Mouse (Mus musculus): ENCODE measurements around the gene Nup214. TPM values are rescaled to one million over a fixed set of nuclear protein-coding genes. Genes with fewer than 3 reads are reported as not detected.

Nup214 gene
- polyA plus RNA-seq, 1 experiment from 2014 or later: 54.1 TPM

DNA sequence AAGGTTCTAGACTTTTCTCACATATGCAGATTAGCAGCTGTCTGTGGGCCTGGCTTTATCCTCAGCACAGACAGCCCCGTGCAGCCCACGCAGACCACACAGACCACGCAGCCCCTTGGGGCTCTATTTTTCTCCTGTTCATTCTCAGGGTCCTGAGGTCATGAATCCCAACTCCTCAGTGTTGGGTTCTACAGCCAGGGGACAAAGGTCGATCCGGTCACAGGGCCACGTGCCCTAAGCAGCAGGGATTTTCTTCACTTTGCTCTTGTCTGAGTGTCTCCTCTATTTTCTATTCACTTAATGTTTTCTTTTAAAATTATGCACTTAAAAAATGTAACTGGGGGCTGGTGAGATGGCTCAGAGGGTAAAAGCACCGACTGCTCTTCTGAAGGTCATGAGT lies 101.1 kb downstream of the Nup214 start:
- no peak for ATAC-seq (replicated peaks; ENCODE audit: extremely low read depth, insufficient read depth, low FRiP score)
- no peak overlapping the region for H3K4me3 ChIP-seq (ENCODE audit: low read length)
- WGBS: 65% methylated on average over 7 of the region's 7 CpGs
- peak overlapping the region; percentile 43 for H3K9ac ChIP-seq (ENCODE audit: low read length)
- H3K27ac ChIP-seq (ENCODE audit: low read length): peak overlapping the region; percentile 86
- no peaks in the 10 kb centered on the region for H3K9me3 ChIP-seq (replicated peaks; ENCODE audit: control insufficient read depth, low read length)
- no peak overlapping the region; the same call in 1 of the 2 replicates for H3K4me2 ChIP-seq (ENCODE audit: low read depth, low read length)
- H3K4me1 ChIP-seq (ENCODE audit: control insufficient read depth, insufficient read depth, low read length): peaks cover 43% of the 10 kb centered on the region
- H3K27me3 ChIP-seq (ENCODE audit: control insufficient read depth, insufficient read depth, low read length): no peaks in the 10 kb centered on the region
- H3K36me3 ChIP-seq (ENCODE audit: control insufficient read depth, insufficient read depth): peaks cover 5% of the 10 kb centered on the region; the same call in 1 of the 2 replicates

DNA sequence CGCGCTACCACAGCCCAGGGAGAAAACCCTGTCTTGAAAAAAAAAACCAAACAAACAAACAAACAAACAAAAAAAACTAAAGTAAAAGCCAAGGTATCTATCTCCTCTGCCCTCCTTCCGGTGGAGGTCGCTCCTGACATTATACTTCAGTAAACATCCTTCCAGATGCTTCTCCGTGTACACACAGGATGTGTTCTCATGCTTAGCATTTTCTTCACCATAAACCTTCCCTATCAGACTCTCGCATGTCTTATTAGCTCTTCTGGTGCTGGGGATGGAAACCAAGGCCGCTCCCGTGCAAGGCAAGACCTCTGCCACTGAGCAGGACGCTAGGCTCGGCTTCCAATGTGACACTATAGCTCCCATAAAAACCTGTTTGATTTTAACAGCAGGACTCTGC lies 103.5 kb downstream of the Nup214 start:
- Histone ChIP-seq H3K27ac (ENCODE audit: low read length) (peak overlapping the region; percentile 86), H3K36me3 (ENCODE audit: control insufficient read depth, insufficient read depth) (no peaks in the 10 kb centered on the region), H3K4me3 (ENCODE audit: low read length) (peak overlapping the region; percentile 75), H3K4me1 (ENCODE audit: control insufficient read depth, insufficient read depth, low read length) (peaks cover 46% of the 10 kb centered on the region), H3K9ac (ENCODE audit: low read length) (peak overlapping the region; percentile 58), H3K27me3 (ENCODE audit: control insufficient read depth, insufficient read depth, low read length) (no peaks in the 10 kb centered on the region), H3K4me2 (ENCODE audit: low read depth, low read length) (peak overlapping the region; percentile 99), H3K9me3 (replicated peaks; ENCODE audit: control insufficient read depth, low read length) (no peaks in the 10 kb centered on the region)
- no peak for ATAC-seq (replicated peaks; ENCODE audit: extremely low read depth, insufficient read depth, low FRiP score)
- WGBS: 65% methylated on average over 10 of the region's 10 CpGs

DNA sequence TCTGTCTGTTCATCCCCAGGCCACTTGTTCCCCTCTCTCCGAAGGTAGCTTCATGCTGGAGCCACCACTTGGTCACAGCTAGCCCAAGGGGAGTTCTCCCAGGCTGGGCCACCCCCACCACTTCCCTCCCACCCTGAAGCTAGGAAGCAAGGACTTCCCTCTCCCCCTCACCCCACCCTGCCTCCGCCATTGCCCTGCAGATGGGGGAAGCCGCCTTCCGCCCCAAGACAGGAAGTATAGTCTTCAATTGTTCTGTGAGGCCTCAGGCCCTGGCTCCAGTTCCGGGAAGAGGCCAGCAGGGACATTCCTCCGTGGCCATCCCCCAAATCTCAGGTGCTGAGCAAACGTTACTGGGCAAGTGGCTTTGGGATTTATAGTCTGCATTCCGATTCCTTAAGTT lies 104.3 kb downstream of the Nup214 start:
- ATAC-seq (replicated peaks; ENCODE audit: extremely low read depth, insufficient read depth, low FRiP score): peak; percentile 29
- peak overlapping the region; percentile 75 for H3K4me3 ChIP-seq (ENCODE audit: low read length)
- peak overlapping the region; percentile 86 for H3K27ac ChIP-seq (ENCODE audit: low read length)
- WGBS: 16% methylated on average over 8 of the region's 8 CpGs
- peak overlapping the region; percentile 58 for H3K9ac ChIP-seq (ENCODE audit: low read length)
- H3K9me3 ChIP-seq (replicated peaks; ENCODE audit: control insufficient read depth, low read length): no peaks in the 10 kb centered on the region
- peaks cover 46% of the 10 kb centered on the region for H3K4me1 ChIP-seq (ENCODE audit: control insufficient read depth, insufficient read depth, low read length)
- no peaks in the 10 kb centered on the region for H3K27me3 ChIP-seq (ENCODE audit: control insufficient read depth, insufficient read depth, low read length)
- H3K4me2 ChIP-seq (ENCODE audit: low read depth, low read length): peak overlapping the region; percentile 99
- no peaks in the 10 kb centered on the region for H3K36me3 ChIP-seq (ENCODE audit: control insufficient read depth, insufficient read depth)

DNA sequence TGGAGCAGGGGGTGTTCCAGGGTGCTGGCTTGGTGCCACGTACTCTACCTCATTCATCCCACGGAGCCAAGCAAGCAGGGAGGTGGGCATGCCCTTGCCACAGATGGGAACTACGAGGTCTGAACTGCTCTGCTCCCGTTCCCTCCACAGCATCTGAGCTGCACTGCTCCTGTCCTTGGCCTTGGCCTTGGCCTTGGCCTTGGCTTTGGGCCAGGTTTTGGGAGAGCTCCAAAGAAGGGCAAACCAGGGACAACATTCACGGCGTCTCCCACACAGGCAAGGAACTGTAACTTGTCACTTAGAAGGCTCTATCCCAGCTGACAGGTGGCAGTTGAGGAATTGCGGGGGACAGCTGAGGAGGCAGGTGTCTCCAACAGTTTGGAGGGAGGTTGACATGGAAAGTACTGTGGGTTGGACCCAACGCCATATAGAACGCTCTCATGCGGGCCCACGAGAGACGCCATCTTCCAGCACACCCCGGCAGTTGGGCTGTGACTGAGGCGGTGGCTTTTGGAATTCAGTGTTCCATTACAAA lies 105.0 kb downstream of the Nup214 start:
- 45% methylated on average over 14 of the region's 14 CpGs for WGBS
- H3K4me1 ChIP-seq (ENCODE audit: control insufficient read depth, insufficient read depth, low read length): peaks cover 41% of the 10 kb centered on the region

GRCm38 (mm10) chr2:32080681-32081080 lies 106.4 kb downstream of the Nup214 start:
- ATAC-seq (replicated peaks; ENCODE audit: extremely low read depth, insufficient read depth, low FRiP score): no peak
- Histone ChIP-seq H3K9me3 (replicated peaks; ENCODE audit: control insufficient read depth, low read length) (no peaks in the 10 kb centered on the region), H3K27me3 (ENCODE audit: control insufficient read depth, insufficient read depth, low read length) (no peaks in the 10 kb centered on the region), H3K36me3 (ENCODE audit: control insufficient read depth, insufficient read depth) (no peaks in the 10 kb centered on the region), H3K9ac (ENCODE audit: low read length) (peak overlapping the region; percentile 58), H3K4me2 (ENCODE audit: low read depth, low read length) (peak overlapping the region; percentile 99), H3K4me1 (ENCODE audit: control insufficient read depth, insufficient read depth, low read length) (peaks cover 30% of the 10 kb centered on the region), H3K4me3 (ENCODE audit: low read length) (peak overlapping the region; percentile 75), H3K27ac (ENCODE audit: low read length) (peak overlapping the region; percentile 86)
- 36% methylated on average over 3 of the region's 3 CpGs for WGBS

More for the DNA sequence above, 105.0 kb downstream of the Nup214 start:
- ATAC-seq (replicated peaks; ENCODE audit: extremely low read depth, insufficient read depth, low FRiP score): no peak
- peak overlapping the region; percentile 86 for H3K27ac ChIP-seq (ENCODE audit: low read length)
- H3K9ac ChIP-seq (ENCODE audit: low read length): peak overlapping the region; percentile 58
- H3K27me3 ChIP-seq (ENCODE audit: control insufficient read depth, insufficient read depth, low read length): no peaks in the 10 kb centered on the region
- no peaks in the 10 kb centered on the region for H3K9me3 ChIP-seq (replicated peaks; ENCODE audit: control insufficient read depth, low read length)
- H3K4me2 ChIP-seq (ENCODE audit: low read depth, low read length): peak overlapping the region; percentile 99
- no peaks in the 10 kb centered on the region for H3K36me3 ChIP-seq (ENCODE audit: control insufficient read depth, insufficient read depth)
- H3K4me3 ChIP-seq (ENCODE audit: low read length): peak overlapping the region; percentile 75

GRCm38 (mm10) chr2:32081296-32081929 lies 107.2 kb downstream of the Nup214 start:
- peak overlapping the region; percentile 93 for H3K9ac ChIP-seq (ENCODE audit: low read length)
- peaks cover 30% of the 10 kb centered on the region for H3K4me1 ChIP-seq (ENCODE audit: control insufficient read depth, insufficient read depth, low read length)

DNA sequence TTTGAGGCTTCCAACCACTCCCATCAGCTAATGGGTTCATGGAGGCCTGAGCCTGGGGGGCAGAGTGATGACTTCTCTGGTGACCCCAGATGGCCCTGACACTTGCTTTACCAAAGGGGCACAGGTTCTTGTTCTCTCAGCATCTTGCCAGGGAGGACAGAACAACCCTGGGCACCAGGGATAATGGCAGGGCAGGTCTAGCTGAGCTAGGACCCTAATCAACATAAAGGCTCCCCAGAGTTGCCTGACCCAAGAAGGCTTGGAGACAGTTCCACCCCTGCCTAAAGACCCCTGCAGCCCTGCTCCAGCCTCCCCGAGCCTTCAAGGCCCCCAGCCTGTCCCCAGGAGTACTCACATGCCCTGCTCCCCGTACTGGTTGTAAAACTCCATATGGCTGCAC lies 108.0 kb downstream of the Nup214 start:
- ATAC-seq (replicated peaks; ENCODE audit: extremely low read depth, insufficient read depth, low FRiP score): no peak
- Histone ChIP-seq H3K4me2 (ENCODE audit: low read depth, low read length) (peak overlapping the region; percentile 99), H3K9me3 (replicated peaks; ENCODE audit: control insufficient read depth, low read length) (no peaks in the 10 kb centered on the region), H3K36me3 (ENCODE audit: control insufficient read depth, insufficient read depth) (no peaks in the 10 kb centered on the region), H3K27me3 (ENCODE audit: control insufficient read depth, insufficient read depth, low read length) (no peaks in the 10 kb centered on the region), H3K4me1 (ENCODE audit: control insufficient read depth, insufficient read depth, low read length) (peaks cover 30% of the 10 kb centered on the region), H3K9ac (ENCODE audit: low read length) (peak overlapping the region; percentile 93), H3K4me3 (ENCODE audit: low read length) (peak overlapping the region; percentile 75), H3K27ac (ENCODE audit: low read length) (peak overlapping the region; percentile 86)
- WGBS: 12% methylated on average over 2 of the region's 2 CpGs

More at GRCm38 (mm10) chr2:32081296-32081929, 107.2 kb downstream of the Nup214 start:
- 42% methylated on average over 14 of the region's 14 CpGs for WGBS
- Histone ChIP-seq H3K27ac (ENCODE audit: low read length) (peak overlapping the region; percentile 86), H3K4me3 (ENCODE audit: low read length) (peak overlapping the region; percentile 75), H3K4me2 (ENCODE audit: low read depth, low read length) (peak overlapping the region; percentile 99), H3K27me3 (ENCODE audit: control insufficient read depth, insufficient read depth, low read length) (no peaks in the 10 kb centered on the region), H3K9me3 (replicated peaks; ENCODE audit: control insufficient read depth, low read length) (no peaks in the 10 kb centered on the region), H3K36me3 (ENCODE audit: control insufficient read depth, insufficient read depth) (no peaks in the 10 kb centered on the region)
- no peak for ATAC-seq (replicated peaks; ENCODE audit: extremely low read depth, insufficient read depth, low FRiP score)

DNA sequence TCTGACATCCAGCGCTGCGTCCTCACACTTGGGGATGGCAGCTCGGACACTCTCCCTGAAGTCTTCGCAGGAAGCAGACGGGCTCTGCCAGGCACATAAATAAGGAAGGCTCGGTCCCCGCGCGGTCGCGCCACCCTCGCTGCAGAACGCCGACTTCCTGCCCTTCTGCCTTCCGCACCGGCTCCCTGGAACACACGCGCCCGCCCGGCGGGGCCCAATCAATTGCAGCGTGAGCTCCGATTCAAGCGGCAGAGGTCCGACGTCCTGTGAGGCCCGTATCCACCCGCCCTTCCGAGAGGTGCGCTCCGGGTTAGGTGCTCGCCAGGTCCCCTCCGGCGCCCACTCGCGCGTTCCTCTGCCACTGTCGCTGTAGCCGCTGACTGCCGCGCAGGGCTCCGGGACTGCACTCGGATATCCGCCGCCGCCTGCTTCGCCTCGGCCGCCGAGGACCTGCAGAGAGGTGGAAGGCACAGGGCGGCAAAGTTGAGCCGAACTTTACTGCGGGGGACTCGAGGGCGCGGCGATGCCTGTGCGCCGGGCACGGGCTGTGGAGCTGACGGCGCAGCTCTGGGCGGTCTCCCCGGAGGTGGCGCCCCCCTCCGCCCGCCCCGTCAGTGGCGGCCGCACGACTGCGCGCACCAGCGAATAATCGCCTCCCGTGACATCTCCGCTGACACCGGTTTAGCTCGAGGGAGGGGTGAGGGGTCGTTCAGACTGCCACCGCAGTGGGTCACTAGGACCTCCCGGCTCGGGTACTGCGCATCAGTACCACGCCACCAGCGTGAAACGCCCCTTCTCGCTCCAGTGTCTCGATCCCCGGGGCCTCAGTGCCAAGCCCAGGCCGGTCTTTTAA lies 109.1 kb downstream of the Nup214 start:
- H3K4me2 ChIP-seq (ENCODE audit: low read depth, low read length): peak overlapping the region; percentile 99
- H3K9ac ChIP-seq (ENCODE audit: low read length): peak overlapping the region; percentile 93
- H3K36me3 ChIP-seq (ENCODE audit: control insufficient read depth, insufficient read depth): no peaks in the 10 kb centered on the region
- H3K27ac ChIP-seq (ENCODE audit: low read length): peak overlapping the region; percentile 86
- no peaks in the 10 kb centered on the region; the same call in 1 of the 2 replicates for H3K27me3 ChIP-seq (ENCODE audit: control insufficient read depth, insufficient read depth, low read length)
- peaks cover 28% of the 10 kb centered on the region for H3K4me1 ChIP-seq (ENCODE audit: control insufficient read depth, insufficient read depth, low read length)
- ATAC-seq (replicated peaks; ENCODE audit: extremely low read depth, insufficient read depth, low FRiP score): peak; percentile 40
- under 1% methylated on average over 90 of the region's 91 CpGs for WGBS
- H3K4me3 ChIP-seq (ENCODE audit: low read length): peak overlapping the region; percentile 75
- H3K9me3 ChIP-seq (replicated peaks; ENCODE audit: control insufficient read depth, low read length): no peaks in the 10 kb centered on the region

All from heart, embryonic 16.5 days (tissue).